9 mouse cellular contexts compared by ENCODE assay signal in genomic region chr12:14150568-14150909, GRCm38 (mm10). TPM values are rescaled to one million over a fixed set of nuclear protein-coding genes. Genes with fewer than 3 reads are reported as not detected.
A peak's percentile ranks its signal among the peaks of the same experiment; 100 is the strongest.
DNase-seq lines count a peak whose midpoint lies in the region; ATAC-seq and TF ChIP-seq lines count a peak whose summit lies in the region.
"Had no signal": no experiment of that assay in that cellular context is flagged by ENCODE, and none has a peak within 500 bp of the region (broad histone marks: within the 10 kb centered on the region; RNA-seq: fewer than 3 reads in every experiment).

No protein-coding gene starts in this region.

- peak overlapping the region; percentile 48 for H3K4me3 ChIP-seq in brown adipose tissue, adult 24 weeks (ENCODE audit: insufficient read depth, low read depth, low read length)
- H3K4me3 ChIP-seq in forebrain, postnatal 0 days (ENCODE audit: low read depth, low read length) = peak overlapping the region; percentile 72
- H3K4me3 ChIP-seq in midbrain, embryonic 16.5 days (ENCODE audit: low read depth, low read length) = peak overlapping the region; percentile 74

- H3K27ac ChIP-seq in brown adipose tissue, adult 24 weeks (replicated peaks; ENCODE audit: low read depth, low read length) = no peak overlapping the region
- peak overlapping the region; percentile 89; the same call in 1 of the 2 replicates for H3K27ac ChIP-seq in forebrain, postnatal 0 days (ENCODE audit: low read depth, low read length)
- peak overlapping the region; percentile 88 for H3K27ac ChIP-seq in midbrain, embryonic 16.5 days (ENCODE audit: low read length)

- WGBS in forebrain, postnatal 0 days = 1% methylated on average over 20 of the region's 20 CpGs
- WGBS in midbrain, embryonic 16.5 days = under 1% methylated on average over 20 of the region's 20 CpGs

- no peaks in the 10 kb centered on the region for H3K27me3 ChIP-seq in forebrain, postnatal 0 days (ENCODE audit: insufficient read depth, low read length)
- H3K27me3 ChIP-seq in midbrain, embryonic 16.5 days (ENCODE audit: control insufficient read depth, insufficient read depth, low read depth, low read length) = no peaks in the 10 kb centered on the region

- no peaks in the 10 kb centered on the region for H3K36me3 ChIP-seq in forebrain, postnatal 0 days (ENCODE audit: insufficient read depth)
- no peaks in the 10 kb centered on the region for H3K36me3 ChIP-seq in midbrain, embryonic 16.5 days (ENCODE audit: control insufficient read depth, insufficient read depth, low read length)

- H3K4me2 ChIP-seq in forebrain, postnatal 0 days (ENCODE audit: low read depth) = peak overlapping the region; percentile 87
- H3K4me2 ChIP-seq in midbrain, embryonic 16.5 days (ENCODE audit: low read length) = peak overlapping the region; percentile 94

- peak; percentile 4 to 7 for DNase-seq in kidney, adult 8-10 months
- no peak for DNase-seq in kidney, adult 18-20 months
- peak; percentile 38 for DNase-seq in forebrain, postnatal 0 days
- peak; percentile 31 to 39 for DNase-seq in layer of hippocampus, postnatal 25 days (ENCODE audit: extremely low spot score in 1 of 2, low spot score in 1 of 2)
- DNase-seq in gastrocnemius, postnatal 36 days = no peak

- H3K9ac ChIP-seq in forebrain, postnatal 0 days = peak overlapping the region; percentile 67
- H3K9ac ChIP-seq in midbrain, embryonic 16.5 days (ENCODE audit: low read depth, low read length) = peak overlapping the region; percentile 79

- intact Hi-C loops in gastrocnemius, postnatal 36 days (cut with DNase I) = no loop called here

- no peak for TF ChIP-seq CTCF in forebrain, postnatal 0 days (IDR thresholded peaks at IDR 0.05; ENCODE audit: low read depth)

- no peak for ATAC-seq in forebrain, postnatal 0 days
- peak; percentile 2; the same call in 1 of the 2 replicates for ATAC-seq in midbrain, embryonic 16.5 days
- no peak for ATAC-seq in monocyte, adult 5-6 weeks (replicated peaks; ENCODE audit: insufficient number of reproducible peaks, low FRiP score, low TSS enrichment, poor library complexity, severe bottlenecking)

- peaks cover 7% of the 10 kb centered on the region; the same call in 1 of the 2 replicates for H3K4me1 ChIP-seq in brown adipose tissue, adult 24 weeks (ENCODE audit: control insufficient read depth, insufficient read depth, insufficient read length, low read length)
- H3K4me1 ChIP-seq in forebrain, postnatal 0 days (ENCODE audit: insufficient read depth) = no peaks in the 10 kb centered on the region; the same call in 1 of the 2 replicates
- peaks cover 11% of the 10 kb centered on the region for H3K4me1 ChIP-seq in midbrain, embryonic 16.5 days (ENCODE audit: control insufficient read depth, insufficient read depth, low read length)

- H3K9me3 ChIP-seq in forebrain, postnatal 0 days (ENCODE audit: low read length) = no peaks in the 10 kb centered on the region
- no peaks in the 10 kb centered on the region for H3K9me3 ChIP-seq in midbrain, embryonic 16.5 days (replicated peaks; ENCODE audit: control insufficient read depth, low read length, poor library complexity, severe bottlenecking)

RNA-seq across cellular contexts. Expression of gene Fam84a, which starts 1.3 kb away (rescaled TPM):
- not detected in 2 replicates for polyA plus RNA-seq in brown adipose tissue, adult 24 weeks (2012; ENCODE audit: insufficient read depth, insufficient read length, missing spikeins)
- 66.9 and 69.6 TPM in 2 replicates for total RNA-seq in forebrain, postnatal 0 days (2014; rRNA removed)
- polyA plus RNA-seq in forebrain, postnatal 0 days (2015; fragmentation: Nextera tagmentation; extraction: Ambion mirVana) = 44.0 and 47.5 TPM in 2 replicates
- total RNA-seq in layer of hippocampus, postnatal 25 days (2021) = 10 to 100 TPM; 93.3 to 94.3 TPM
- 74.8 and 75.7 TPM in 2 replicates for polyA plus RNA-seq in midbrain, embryonic 16.5 days (2015; fragmentation: Nextera tagmentation; extraction: Ambion mirVana)
- 0.48 TPM in 1 of 3 replicates, not detected in the others for total RNA-seq in monocyte, adult 5-6 weeks (2017)
- total RNA-seq in gastrocnemius, postnatal 36 days (2021) = not detected
- total RNA-seq: hematopoietic stem cell, adult 5-6 weeks had no signal

Comparison
In these comparisons a context has a peak if more than half of its experiments do, and no peak if none do; other contexts are left out.
1. DNase-seq: peak in kidney, adult 8-10 months (2 of 2), forebrain, postnatal 0 days (single experiment) and layer of hippocampus, postnatal 25 days (2 of 2); none in kidney, adult 18-20 months (single experiment) and gastrocnemius, postnatal 36 days (0 of 2).
2. RNA of gene Fam84a, which starts 1.3 kb away (total RNA-seq): 93.3 to 94.3 TPM in layer of hippocampus, postnatal 25 days and 66.9 to 69.6 TPM in forebrain, postnatal 0 days; 0.48 TPM in monocyte, adult 5-6 weeks and not detected in gastrocnemius, postnatal 36 days; every median in the first group is over 10 times any median in the second.
3. Peak in every context shown above with its lines, with median percentiles within 50 percentile points of each other: H3K4me3 ChIP-seq.